Mouse (Mus musculus): ENCODE measurements around the gene Npdc1. TPM values are rescaled to one million over a fixed set of nuclear protein-coding genes. Genes with fewer than 3 reads are reported as not detected.
A peak's percentile ranks its signal among the peaks of the same experiment; 100 is the strongest.

Gene Npdc1
- total and polyA plus RNA-seq, 3 experiments: 0.49 to 5.5 TPM; not detected in 1

GRCm38 (mm10) chr2:25373431-25373830 is 25.7 kb upstream of the Npdc1 start:
- H3K9me3 ChIP-seq (replicated peaks; ENCODE audit: low read length): no peaks in the 10 kb centered on the region
- peak overlapping the region; percentile 68 to 92 (median 75) for H3K4me3 ChIP-seq (replicated peaks in 1 of 3; ENCODE audit: low read depth in 2 of 3, low read length in 2 of 3, poor library complexity in 1 of 3)
- 0 out of 2 replicates have a peak, but pooled peaks have one; percentile 5 for TF ChIP-seq ELF1 (IDR thresholded peaks at IDR 0.05; ENCODE audit: low read depth, low read length)
- TF ChIP-seq USF1 (IDR thresholded peaks at IDR 0.05; ENCODE audit: low read depth, low read length): no peak
- peaks cover 23 to 43% of the 10 kb centered on the region in 2 experiments for H3K36me3 ChIP-seq (replicated peaks in 1 of 2; ENCODE audit: control insufficient read depth in 1 of 2, insufficient read depth in 1 of 2, low read length in 1 of 2)
- in situ Hi-C loops (cut with MboI; ENCODE audit: low pct_ligation_motif_present, low pct_unique_long_range_greater_than_20kb, low sequenced_read_pairs): no loop called here
- peak overlapping the region; percentile 17; the same call in 1 of the 2 replicates for H3K9ac ChIP-seq (ENCODE audit: insufficient read depth, low read depth)
- peaks cover 14% of the 10 kb centered on the region for H3K27me3 ChIP-seq (replicated peaks)
- H3K4me1 ChIP-seq (ENCODE audit: control insufficient read depth in 1 of 2, insufficient read depth in 2 of 2): peaks cover 14 to 16% of the 10 kb centered on the region in 2 experiments
- no peak overlapping the region for H3K27ac ChIP-seq (ENCODE audit: insufficient read depth, low read depth)
- H3K4me2 ChIP-seq (ENCODE audit: insufficient read depth, low read depth, poor library complexity, severe bottlenecking): peak overlapping the region; percentile 86
- peak; percentile 52 for DNase-seq (ENCODE audit: extremely low read depth)
- no peaks in the 10 kb centered on the region for H3K79me2 ChIP-seq (replicated peaks; ENCODE audit: control insufficient read depth, extremely low read depth, insufficient read depth, poor library complexity, severe bottlenecking)
- dilution Hi-C loops (cut with MboI; ENCODE audit: extremely low pct_ligation_motif_present, extremely low pct_unique_long_range_greater_than_20kb, low sequenced_read_pairs): no loop called here

- peak; percentile 51 for DNase-seq (ENCODE audit: extremely low read depth)
- Histone ChIP-seq H3K27ac (ENCODE audit: insufficient read depth, low read depth) (no peak overlapping the region), H3K9ac (ENCODE audit: insufficient read depth, low read depth) (no peak overlapping the region), H3K36me3 (replicated peaks in 1 of 2; ENCODE audit: control insufficient read depth in 1 of 2, insufficient read depth in 1 of 2, low read length in 1 of 2) (peaks cover 23 to 47% of the 10 kb centered on the region in 2 experiments), H3K4me3 (replicated peaks in 1 of 3; ENCODE audit: low read depth in 2 of 3, low read length in 2 of 3, poor library complexity in 1 of 3) (no peak overlapping the region), H3K79me2 (replicated peaks; ENCODE audit: control insufficient read depth, extremely low read depth, insufficient read depth, poor library complexity, severe bottlenecking) (no peaks in the 10 kb centered on the region), H3K4me2 (ENCODE audit: insufficient read depth, low read depth, poor library complexity, severe bottlenecking) (no peak overlapping the region), H3K27me3 (replicated peaks) (no peaks in the 10 kb centered on the region), H3K9me3 (replicated peaks; ENCODE audit: low read length) (no peaks in the 10 kb centered on the region), H3K4me1 (ENCODE audit: control insufficient read depth in 1 of 2, insufficient read depth in 2 of 2) (peaks cover 12 to 16% of the 10 kb centered on the region in 2 experiments)
- dilution Hi-C loops (cut with MboI; ENCODE audit: extremely low pct_ligation_motif_present, extremely low pct_unique_long_range_greater_than_20kb, low sequenced_read_pairs): no loop called here
- in situ Hi-C loops (cut with MboI; ENCODE audit: low pct_ligation_motif_present, low pct_unique_long_range_greater_than_20kb, low sequenced_read_pairs): no loop called here
- peak; percentile 74 for TF ChIP-seq SMC3 (IDR thresholded peaks at IDR 0.05; ENCODE audit: low read depth, low read length)
- TF ChIP-seq CTCF (conservative IDR thresholded peaks at IDR 0.05 in 1 of 2, IDR thresholded peaks at IDR 0.05 in 1 of 2; ENCODE audit: low read depth in 2 of 2, low read length in 2 of 2): peak; percentile 83 to 84
- TF ChIP-seq MAX (IDR thresholded peaks at IDR 0.05; ENCODE audit: low read length): no peak
- TF ChIP-seq RAD21 (IDR thresholded peaks at IDR 0.05; ENCODE audit: low read depth, low read length): peak; percentile 70
Measured at GRCm38 (mm10) chr2:25376589-25376988, 22.6 kb upstream of the Npdc1 start.

GRCm38 (mm10) chr2:25384492-25384891 is 14.7 kb upstream of the Npdc1 start:
- no peak for DNase-seq (ENCODE audit: extremely low read depth)
- peaks cover 2 to 5% of the 10 kb centered on the region in 2 experiments; a peak in 2 of 4 replicates for H3K4me1 ChIP-seq (ENCODE audit: control insufficient read depth in 1 of 2, insufficient read depth in 2 of 2)
- in situ Hi-C loops (cut with MboI; ENCODE audit: low pct_ligation_motif_present, low pct_unique_long_range_greater_than_20kb, low sequenced_read_pairs): no loop called here
- dilution Hi-C loops (cut with MboI; ENCODE audit: extremely low pct_ligation_motif_present, extremely low pct_unique_long_range_greater_than_20kb, low sequenced_read_pairs): no loop called here
- TF ChIP-seq ZNF384 (IDR thresholded peaks at IDR 0.05; ENCODE audit: low read depth, low read length) (no peak), PAX5 (IDR thresholded peaks at IDR 0.05; ENCODE audit: low read length) (no peak), MAX (IDR thresholded peaks at IDR 0.05; ENCODE audit: low read length) (no peak), UBTF (IDR thresholded peaks at IDR 0.05; ENCODE audit: low read depth, low read length) (no peak), ETS1 (conservative IDR thresholded peaks at IDR 0.05; ENCODE audit: low read depth, low read length) (no peak), SMC3 (IDR thresholded peaks at IDR 0.05; ENCODE audit: low read depth, low read length) (no peak), NRF1 (IDR thresholded peaks at IDR 0.05; ENCODE audit: low read depth, low read length) (no peak), RAD21 (IDR thresholded peaks at IDR 0.05; ENCODE audit: low read depth, low read length) (no peak), MYC (IDR thresholded peaks at IDR 0.05; ENCODE audit: low read depth, low read length) (no peak), BHLHE40 (IDR thresholded peaks at IDR 0.05; ENCODE audit: low read depth, low read length) (no peak), MXI1 (IDR thresholded peaks at IDR 0.05; ENCODE audit: low read depth, low read length) (no peak), NELFE (IDR thresholded peaks at IDR 0.05; ENCODE audit: low read depth, low read length) (no peak), MAFK (IDR thresholded peaks at IDR 0.05; ENCODE audit: insufficient replicate concordance, low read length) (no peak)
- no peaks in the 10 kb centered on the region for H3K9me3 ChIP-seq (replicated peaks; ENCODE audit: low read length)
- no peaks in the 10 kb centered on the region for H3K36me3 ChIP-seq (replicated peaks in 1 of 2; ENCODE audit: control insufficient read depth in 1 of 2, insufficient read depth in 1 of 2, low read length in 1 of 2)
- peaks cover 22% of the 10 kb centered on the region for H3K27me3 ChIP-seq (replicated peaks)
- H3K4me2 ChIP-seq (ENCODE audit: insufficient read depth, low read depth, poor library complexity, severe bottlenecking): no peak overlapping the region
- no peak overlapping the region for H3K9ac ChIP-seq (ENCODE audit: insufficient read depth, low read depth)
- no peaks in the 10 kb centered on the region for H3K79me2 ChIP-seq (replicated peaks; ENCODE audit: control insufficient read depth, extremely low read depth, insufficient read depth, poor library complexity, severe bottlenecking)
- no peak overlapping the region for H3K27ac ChIP-seq (ENCODE audit: insufficient read depth, low read depth)
- no peak overlapping the region for H3K4me3 ChIP-seq (replicated peaks in 1 of 3; ENCODE audit: low read depth in 2 of 3, low read length in 2 of 3, poor library complexity in 1 of 3)
